ENCODE assay signal across 9 mouse cellular contexts in genomic region chrX:140544737-140545136, GRCm38 (mm10). TPM values are rescaled to one million over a fixed set of nuclear protein-coding genes. Genes with fewer than 3 reads are reported as not detected.
DNase-seq lines count a peak whose midpoint lies in the region; ATAC-seq lines count a peak whose summit lies in the region.
"Had no signal": no experiment of that assay in that cellular context is flagged by ENCODE, and none has a peak within 500 bp of the region (broad histone marks: within the 10 kb centered on the region; RNA-seq: fewer than 3 reads in every experiment).

No protein-coding gene starts in this region.

- no peak overlapping the region for H3K4me2 ChIP-seq in heart, embryonic 11.5 days
- H3K4me2 ChIP-seq: embryonic facial prominence, embryonic 13.5 days had no signal

- ATAC-seq in heart, embryonic 11.5 days (replicated peaks; ENCODE audit: insufficient number of reproducible peaks, low FRiP score, low TSS enrichment) = no peak
- no peak for ATAC-seq in activated CD4-positive, CD25-positive, alpha-beta regulatory T cell, adult 4 months

- peak; percentile 64 to 76 for DNase-seq in heart, postnatal 10 days
- peak; percentile 33 to 57 for DNase-seq in urinary bladder, postnatal 36 days (ENCODE audit: low spot score in 2 of 2)
- no peak for DNase-seq in urinary bladder, postnatal 10 days (ENCODE audit: low spot score)
- peak; percentile 78 for DNase-seq in cerebellum, adult 9-10 months
- DNase-seq in kidney, postnatal 10 days = peak; percentile 79
- peak; percentile 79 for DNase-seq in naive thymus-derived CD4-positive, alpha-beta T cell, adult 2 months (ENCODE audit: low read depth)

- intact Hi-C loops in heart, postnatal 10 days (cut with DNase I) = no loop called here

- 35% methylated on average over 3 of the region's 3 CpGs for WGBS in heart, embryonic 11.5 days (ENCODE audit: insufficient replicate concordance)

- no peak overlapping the region for H3K27ac ChIP-seq in heart, embryonic 11.5 days (ENCODE audit: low read depth, low read length)
- H3K27ac ChIP-seq: embryonic facial prominence, embryonic 13.5 days had no signal

- peaks cover 7% of the 10 kb centered on the region; the same call in 1 of the 2 replicates for H3K4me1 ChIP-seq in heart, embryonic 11.5 days (ENCODE audit: control insufficient read depth, insufficient read depth, low read length)

- H3K9me3 ChIP-seq in heart, embryonic 11.5 days (replicated peaks; ENCODE audit: control insufficient read depth, low read length) = no peaks in the 10 kb centered on the region
- H3K9me3 ChIP-seq: embryonic facial prominence, embryonic 13.5 days had no signal

- H3K27me3 ChIP-seq in heart, embryonic 11.5 days (ENCODE audit: control insufficient read depth, insufficient read depth, low read length) = no peaks in the 10 kb centered on the region; the same call in 1 of the 2 replicates

- no peak overlapping the region for H3K4me3 ChIP-seq in heart, embryonic 11.5 days (ENCODE audit: low read depth, low read length)
- H3K4me3 ChIP-seq: embryonic facial prominence, embryonic 13.5 days had no signal

- H3K36me3 ChIP-seq in heart, embryonic 11.5 days (ENCODE audit: control insufficient read depth, insufficient read depth, low read length) = no peaks in the 10 kb centered on the region

- H3K9ac ChIP-seq in heart, embryonic 11.5 days (ENCODE audit: low read depth, low read length) = no peak overlapping the region
- H3K9ac ChIP-seq: embryonic facial prominence, embryonic 13.5 days had no signal

RNA-seq across cellular contexts. Expression of gene Tsc22d3, which starts 55.7 kb away (rescaled TPM):
- 100 to 1,000 TPM; 138 to 195 TPM for total RNA-seq in heart, postnatal 10 days (2021)
- 184 and 203 TPM in 2 replicates for polyA plus RNA-seq in heart, embryonic 11.5 days (2014; fragmentation: Nextera tagmentation; extraction: Ambion mirVana)
- polyA plus RNA-seq in activated CD4-positive, CD25-positive, alpha-beta regulatory T cell, adult 4 months (2017; shearing (Covaris generic)) = 100 to 1,000 TPM; 236 to 480 TPM
